Mouse (Mus musculus): Measurements from ENCODE around the gene Gna12. TPM values are rescaled to one million over a fixed set of nuclear protein-coding genes. Genes with fewer than 3 reads are reported as not detected.

The Gna12 gene
- polyA plus RNA-seq, 1 experiment from 2014 or later, result 97.9 TPM

- Histone ChIP-seq H3K27ac (no peak overlapping the region), H3K4me3 (ENCODE audit: inconsistent target) (no peak overlapping the region), H3K36me3 (ENCODE audit: inconsistent target) (no peaks in the 10 kb centered on the region), H3K79me2 (ENCODE audit: inconsistent target) (no peaks in the 10 kb centered on the region)
- WGBS (ENCODE audit: missing documents), result 62% methylated on average over 12 of the region's 12 CpGs
These were observed 86.5 kb downstream of the Gna12 start for GRCm38 (mm10) chr5:140743706-140744131.

- Histone ChIP-seq H3K27ac (no peak overlapping the region), H3K36me3 (ENCODE audit: inconsistent target) (no peaks in the 10 kb centered on the region), H3K4me3 (ENCODE audit: inconsistent target) (no peak overlapping the region), H3K79me2 (ENCODE audit: inconsistent target) (peaks cover 13% of the 10 kb centered on the region; the same call in 1 of the 2 replicates)
These were observed 88.4 kb downstream of the Gna12 start for GRCm38 (mm10) chr5:140741877-140742276.

- Histone ChIP-seq H3K4me3 (ENCODE audit: inconsistent target) (no peak overlapping the region), H3K36me3 (ENCODE audit: inconsistent target) (no peaks in the 10 kb centered on the region), H3K27ac (no peak overlapping the region), H3K79me2 (ENCODE audit: inconsistent target) (peaks cover 18% of the 10 kb centered on the region; the same call in 1 of the 2 replicates)
- 92% methylated on average over 10 of the region's 11 CpGs for WGBS (ENCODE audit: missing documents)
These were observed 89.2 kb downstream of the Gna12 start for GRCm38 (mm10) chr5:140741040-140741439.

GRCm38 (mm10) chr5:140739813-140740212 is 90.4 kb downstream of the Gna12 start:
- H3K36me3 ChIP-seq (ENCODE audit: inconsistent target), result no peaks in the 10 kb centered on the region
- 34% methylated on average over 11 of the region's 12 CpGs for WGBS (ENCODE audit: missing documents)
- no peak overlapping the region for H3K4me3 ChIP-seq (ENCODE audit: inconsistent target)
- H3K27ac ChIP-seq, result peak overlapping the region; percentile 33
- peaks cover 18% of the 10 kb centered on the region; the same call in 1 of the 2 replicates for H3K79me2 ChIP-seq (ENCODE audit: inconsistent target)

- no peaks in the 10 kb centered on the region for H3K36me3 ChIP-seq (ENCODE audit: inconsistent target)
- H3K79me2 ChIP-seq (ENCODE audit: inconsistent target), result peaks cover 18% of the 10 kb centered on the region; the same call in 1 of the 2 replicates
- H3K27ac ChIP-seq, result peak overlapping the region; percentile 53
- peak overlapping the region; percentile 57 for H3K4me3 ChIP-seq (ENCODE audit: inconsistent target)
- WGBS (ENCODE audit: missing documents), result 11% methylated on average over 8 of the region's 13 CpGs
These were observed 94.1 kb downstream of the Gna12 start for GRCm38 (mm10) chr5:140736166-140736565.

- 3% methylated on average over 18 of the region's 22 CpGs for WGBS (ENCODE audit: missing documents)
- H3K36me3 ChIP-seq (ENCODE audit: inconsistent target), result no peaks in the 10 kb centered on the region
- H3K27ac ChIP-seq, result peak overlapping the region; percentile 53; the same call in 1 of the 2 replicates
- peak overlapping the region; percentile 57; the same call in 1 of the 2 replicates for H3K4me3 ChIP-seq (ENCODE audit: inconsistent target)
- H3K79me2 ChIP-seq (ENCODE audit: inconsistent target), result peaks cover 18% of the 10 kb centered on the region; the same call in 1 of the 2 replicates
These were observed 94.9 kb downstream of the Gna12 start for GRCm38 (mm10) chr5:140735297-140735696.

- H3K27ac ChIP-seq, result peak overlapping the region; percentile 42
- H3K36me3 ChIP-seq (ENCODE audit: inconsistent target), result no peaks in the 10 kb centered on the region
- no peak overlapping the region for H3K4me3 ChIP-seq (ENCODE audit: inconsistent target)
- peaks cover 18% of the 10 kb centered on the region; the same call in 1 of the 2 replicates for H3K79me2 ChIP-seq (ENCODE audit: inconsistent target)
- WGBS (ENCODE audit: missing documents), result 5% methylated on average over 3 of the region's 3 CpGs
These were observed 96.9 kb downstream of the Gna12 start for GRCm38 (mm10) chr5:140733336-140733735.

- H3K4me3 ChIP-seq (ENCODE audit: inconsistent target), result no peak overlapping the region
- H3K27ac ChIP-seq, result no peak overlapping the region
- H3K36me3 ChIP-seq (ENCODE audit: inconsistent target), result no peaks in the 10 kb centered on the region
- H3K79me2 ChIP-seq (ENCODE audit: inconsistent target), result peaks cover 9% of the 10 kb centered on the region; the same call in 1 of the 2 replicates
- 74% methylated on average over 4 of the region's 4 CpGs for WGBS (ENCODE audit: missing documents)
These were observed 98.0 kb downstream of the Gna12 start for GRCm38 (mm10) chr5:140732195-140732594.

GRCm38 (mm10) chr5:140731040-140731797 is 99.0 kb downstream of the Gna12 start:
- 33% methylated on average over 11 of the region's 11 CpGs for WGBS (ENCODE audit: missing documents)
- no peak overlapping the region for H3K27ac ChIP-seq
- no peaks in the 10 kb centered on the region for H3K79me2 ChIP-seq (ENCODE audit: inconsistent target)
- no peak overlapping the region for H3K4me3 ChIP-seq (ENCODE audit: inconsistent target)
- no peaks in the 10 kb centered on the region for H3K36me3 ChIP-seq (ENCODE audit: inconsistent target)

- H3K79me2 ChIP-seq (ENCODE audit: inconsistent target), result no peaks in the 10 kb centered on the region
- H3K36me3 ChIP-seq (ENCODE audit: inconsistent target), result no peaks in the 10 kb centered on the region
- 92% methylated on average over 17 of the region's 17 CpGs for WGBS (ENCODE audit: missing documents)
- no peak overlapping the region for H3K27ac ChIP-seq
- H3K4me3 ChIP-seq (ENCODE audit: inconsistent target), result no peak overlapping the region
These were observed 103.1 kb downstream of the Gna12 start for GRCm38 (mm10) chr5:140726946-140727740.

- no peak overlapping the region for H3K27ac ChIP-seq
- H3K79me2 ChIP-seq (ENCODE audit: inconsistent target), result no peaks in the 10 kb centered on the region
- 95% methylated on average over 7 of the region's 7 CpGs for WGBS (ENCODE audit: missing documents)
- H3K4me3 ChIP-seq (ENCODE audit: inconsistent target), result no peak overlapping the region
- no peaks in the 10 kb centered on the region for H3K36me3 ChIP-seq (ENCODE audit: inconsistent target)
These were observed 104.0 kb downstream of the Gna12 start for GRCm38 (mm10) chr5:140726062-140726839.

GRCm38 (mm10) chr5:140723822-140724221 is 106.4 kb downstream of the Gna12 start, which contains the start of gene Amz1:
TSS of gene Amz1 (plus strand) at chr5:140724127.
- no peaks in the 10 kb centered on the region for H3K79me2 ChIP-seq (ENCODE audit: inconsistent target)
- no peak within 1 kb of the TSS for H3K4me3 ChIP-seq (ENCODE audit: inconsistent target)
- WGBS (ENCODE audit: missing documents), result 91% methylated on average over 13 of the region's 13 CpGs
- peaks cover 5% of the 10 kb centered on the region; the same call in 1 of the 2 replicates for H3K36me3 ChIP-seq (ENCODE audit: inconsistent target)
- no peak within 1 kb of the TSS for H3K27ac ChIP-seq

- Histone ChIP-seq H3K79me2 (ENCODE audit: inconsistent target) (no peaks in the 10 kb centered on the region), H3K27ac (no peak overlapping the region), H3K4me3 (ENCODE audit: inconsistent target) (no peak overlapping the region), H3K36me3 (ENCODE audit: inconsistent target) (peaks cover 21% of the 10 kb centered on the region)
- 67% methylated on average over 3 of the region's 3 CpGs for WGBS (ENCODE audit: missing documents)
These were observed 108.1 kb downstream of the Gna12 start for GRCm38 (mm10) chr5:140722121-140722520.

- no peak overlapping the region for H3K27ac ChIP-seq
- no peaks in the 10 kb centered on the region for H3K79me2 ChIP-seq (ENCODE audit: inconsistent target)
- H3K4me3 ChIP-seq (ENCODE audit: inconsistent target), result no peak overlapping the region
- 37% methylated on average over 7 of the region's 7 CpGs for WGBS (ENCODE audit: missing documents)
- H3K36me3 ChIP-seq (ENCODE audit: inconsistent target), result peaks cover 35% of the 10 kb centered on the region
These were observed 109.5 kb downstream of the Gna12 start for GRCm38 (mm10) chr5:140720773-140721172.
